Mouse (Mus musculus): ENCODE measurements around the gene Rpl22. TPM values are rescaled to one million over a fixed set of nuclear protein-coding genes. Genes with fewer than 3 reads are reported as not detected.

Gene Rpl22
- polyA plus RNA-seq, 1 experiment from 2014 or later, result 150 TPM

Other genes starting within 250 kb of the Rpl22 start
- gene Tnfrsf25, start 209.8 kb upstream of the Rpl22 start, polyA plus RNA-seq (2014; fragmentation: Nextera tagmentation; extraction: Ambion mirVana), result 0.54 and 1.1 TPM in 2 replicates
- 0.52 and 0.64 TPM in 2 replicates for gene Espn, start 173.4 kb upstream of the Rpl22 start, polyA plus RNA-seq (2014; fragmentation: Nextera tagmentation; extraction: Ambion mirVana)
- gene Hes2, start 166.9 kb upstream of the Rpl22 start, polyA plus RNA-seq (2014; fragmentation: Nextera tagmentation; extraction: Ambion mirVana), result not detected in 2 replicates
- gene Acot7, start 147.6 kb upstream of the Rpl22 start, polyA plus RNA-seq (2014; fragmentation: Nextera tagmentation; extraction: Ambion mirVana), result 332 and 348 TPM in 2 replicates
- 18.5 and 19.3 TPM in 2 replicates for gene Gpr153, start 51.5 kb upstream of the Rpl22 start, polyA plus RNA-seq (2014; fragmentation: Nextera tagmentation; extraction: Ambion mirVana)
- 0.36 and 0.68 TPM in 2 replicates for gene Hes3, start 34.1 kb upstream of the Rpl22 start, polyA plus RNA-seq (2014; fragmentation: Nextera tagmentation; extraction: Ambion mirVana)
- 16.6 and 24.9 TPM in 2 replicates for gene Icmt, start 28.5 kb upstream of the Rpl22 start, polyA plus RNA-seq (2014; fragmentation: Nextera tagmentation; extraction: Ambion mirVana)
- gene Rnf207, start 6.7 kb upstream of the Rpl22 start, polyA plus RNA-seq (2014; fragmentation: Nextera tagmentation; extraction: Ambion mirVana), result 5.9 and 8.4 TPM in 2 replicates
- 38.4 and 48.5 TPM in 2 replicates for gene Chd5, start 12.9 kb downstream of the Rpl22 start, polyA plus RNA-seq (2014; fragmentation: Nextera tagmentation; extraction: Ambion mirVana)
- gene Nphp4, start 151.0 kb downstream of the Rpl22 start, polyA plus RNA-seq (2014; fragmentation: Nextera tagmentation; extraction: Ambion mirVana), result 4.2 and 4.8 TPM in 2 replicates
- gene Kcnab2, start 152.1 kb downstream of the Rpl22 start, polyA plus RNA-seq (2014; fragmentation: Nextera tagmentation; extraction: Ambion mirVana), result 18.3 and 31.1 TPM in 2 replicates